Mouse (Mus musculus): ENCODE measurements around the gene Tub. TPM values are rescaled to one million over a fixed set of nuclear protein-coding genes. Genes with fewer than 3 reads are reported as not detected.
A peak's percentile ranks its signal among the peaks of the same experiment; 100 is the strongest.

Gene Tub
- total RNA-seq (2015; ENCODE audit: low replicate concordance): not detected in 2 replicates
- total RNA-seq (2017; ENCODE audit: low replicate concordance): not detected in 2 replicates

DNA sequence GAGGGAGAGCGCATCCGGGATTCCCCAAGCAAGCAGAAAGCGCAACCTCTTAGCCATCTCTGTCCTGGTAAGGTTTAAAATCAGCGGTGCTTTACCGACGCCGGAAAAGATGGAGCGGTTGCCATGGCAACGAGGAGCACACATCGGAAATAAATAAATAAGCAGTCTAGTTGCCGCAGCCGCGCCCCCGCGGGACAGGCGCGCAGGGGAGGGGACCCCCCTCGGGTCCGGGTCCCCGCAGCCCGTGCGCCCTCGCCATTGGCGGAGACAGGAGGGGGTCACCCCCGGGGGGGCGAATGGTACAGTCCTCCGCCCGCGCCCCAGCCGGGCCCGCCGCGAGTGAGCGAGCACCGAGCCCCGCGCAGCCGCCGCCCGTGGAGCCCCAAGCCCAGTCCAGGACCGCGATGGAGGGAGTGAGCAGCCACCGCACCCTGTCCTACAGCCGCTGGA is at the start of gene Tub:
Gene Tub, plus strand, starts transcription at position 27 of the 450 bp plus-strand sequence.
- ATAC-seq (replicated peaks; ENCODE audit: low FRiP score, poor library complexity, severe bottlenecking): no peak

DNA sequence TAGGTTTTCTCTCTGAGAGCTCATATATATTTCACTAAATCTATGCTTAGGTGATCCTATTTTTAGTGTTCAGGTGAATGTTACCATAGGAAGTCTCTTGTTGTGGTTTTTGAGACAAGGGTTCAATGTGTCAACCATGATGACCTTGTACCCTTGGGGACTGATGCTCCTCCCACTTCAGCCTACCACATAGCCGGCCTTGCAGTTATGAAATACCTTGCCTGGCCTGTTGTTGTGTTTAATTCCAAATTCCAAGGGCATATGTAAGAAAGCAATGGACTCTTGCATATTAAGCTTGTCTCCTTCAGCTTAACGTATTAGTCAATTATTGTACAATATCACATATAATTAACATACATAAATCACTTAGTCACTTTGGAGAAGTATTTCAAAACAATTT is 46.2 kb upstream of the Tub start:
- ATAC-seq (replicated peaks; ENCODE audit: low FRiP score, poor library complexity, severe bottlenecking): no peak

- ATAC-seq (replicated peaks; ENCODE audit: low FRiP score, poor library complexity, severe bottlenecking): no peak
Observed at GRCm38 (mm10) chr7:108927043-108927442, 23.1 kb upstream of the Tub start.

DNA sequence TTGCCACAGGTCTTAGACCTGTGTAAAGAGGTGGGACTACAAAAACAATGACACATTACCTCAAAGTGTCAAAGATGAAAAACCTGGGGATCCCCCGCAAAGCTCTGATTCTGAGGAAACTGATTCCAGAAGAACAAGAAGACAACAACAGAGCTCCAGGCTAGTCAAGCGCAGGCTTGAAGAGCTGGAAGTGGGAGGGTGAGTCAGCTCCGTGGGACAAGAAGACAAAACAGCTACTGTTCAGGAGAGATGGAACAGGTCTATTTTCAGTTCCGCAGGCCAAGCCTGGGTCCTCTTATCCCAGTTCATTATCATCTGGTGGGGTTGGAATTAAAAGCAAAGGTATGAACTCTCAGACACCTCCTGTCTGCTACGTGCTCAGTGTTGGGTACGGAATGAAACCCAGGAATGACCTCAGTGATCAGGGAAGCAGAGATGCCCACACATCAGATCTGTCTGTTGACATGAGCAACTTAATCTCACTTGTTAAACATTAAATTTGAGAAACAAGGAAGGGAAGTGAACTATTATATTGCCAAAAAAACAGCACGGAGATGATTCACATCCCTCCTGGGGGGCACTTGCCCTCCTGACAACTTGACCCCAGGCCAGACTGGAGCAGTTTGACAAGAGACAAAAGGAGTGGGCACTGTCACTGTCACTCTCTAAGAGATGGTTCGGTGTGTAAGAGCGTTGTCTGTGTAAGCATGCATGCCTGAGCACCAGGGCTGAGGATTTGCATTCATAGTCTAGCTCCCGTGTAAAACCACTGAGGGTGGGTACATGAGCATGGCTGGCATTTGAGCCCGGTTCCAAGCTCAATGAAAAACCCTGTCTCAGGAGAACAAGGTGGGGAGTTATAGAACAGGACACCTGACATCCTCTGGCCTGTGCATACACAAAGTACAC is 21.6 kb upstream of the Tub start:
- no peak for ATAC-seq (replicated peaks; ENCODE audit: low FRiP score, poor library complexity, severe bottlenecking)

DNA sequence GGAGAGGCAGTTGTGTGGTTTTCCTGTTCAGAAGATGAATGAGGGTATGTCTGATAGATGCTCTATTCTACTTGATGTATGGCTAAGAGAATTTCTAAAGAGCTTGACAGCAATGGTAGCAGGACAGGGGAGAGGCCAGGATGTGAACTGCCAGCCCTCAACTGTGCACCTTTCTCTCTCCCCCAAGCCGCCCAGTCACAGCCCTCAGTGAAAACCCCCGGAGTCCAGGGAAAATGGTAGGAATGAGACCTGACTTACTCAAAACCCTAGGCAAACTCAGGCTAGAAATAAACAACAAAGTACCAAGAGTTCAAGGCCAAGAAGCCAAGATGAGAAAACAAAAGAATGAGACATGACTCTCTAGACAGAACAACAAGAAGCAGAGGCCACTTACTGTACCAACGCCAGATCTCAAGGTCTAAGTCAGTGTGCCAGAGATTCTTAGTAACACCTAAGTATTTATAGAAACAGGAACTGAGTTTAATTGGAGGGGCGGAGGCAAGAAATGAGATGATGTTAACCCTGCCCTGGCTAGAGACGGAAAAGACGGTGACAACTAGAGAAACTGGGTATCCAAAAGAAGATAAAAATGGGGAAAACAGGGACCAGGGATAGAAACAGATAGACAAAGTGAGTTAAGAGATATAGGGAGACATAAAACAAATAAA is 20.3 kb upstream of the Tub start, which contains the start of gene Nlrp10:
Gene Nlrp10, minus strand, starts transcription at position 453 of the 668 bp plus-strand sequence.
- no peak for ATAC-seq (replicated peaks; ENCODE audit: low FRiP score, poor library complexity, severe bottlenecking)

DNA sequence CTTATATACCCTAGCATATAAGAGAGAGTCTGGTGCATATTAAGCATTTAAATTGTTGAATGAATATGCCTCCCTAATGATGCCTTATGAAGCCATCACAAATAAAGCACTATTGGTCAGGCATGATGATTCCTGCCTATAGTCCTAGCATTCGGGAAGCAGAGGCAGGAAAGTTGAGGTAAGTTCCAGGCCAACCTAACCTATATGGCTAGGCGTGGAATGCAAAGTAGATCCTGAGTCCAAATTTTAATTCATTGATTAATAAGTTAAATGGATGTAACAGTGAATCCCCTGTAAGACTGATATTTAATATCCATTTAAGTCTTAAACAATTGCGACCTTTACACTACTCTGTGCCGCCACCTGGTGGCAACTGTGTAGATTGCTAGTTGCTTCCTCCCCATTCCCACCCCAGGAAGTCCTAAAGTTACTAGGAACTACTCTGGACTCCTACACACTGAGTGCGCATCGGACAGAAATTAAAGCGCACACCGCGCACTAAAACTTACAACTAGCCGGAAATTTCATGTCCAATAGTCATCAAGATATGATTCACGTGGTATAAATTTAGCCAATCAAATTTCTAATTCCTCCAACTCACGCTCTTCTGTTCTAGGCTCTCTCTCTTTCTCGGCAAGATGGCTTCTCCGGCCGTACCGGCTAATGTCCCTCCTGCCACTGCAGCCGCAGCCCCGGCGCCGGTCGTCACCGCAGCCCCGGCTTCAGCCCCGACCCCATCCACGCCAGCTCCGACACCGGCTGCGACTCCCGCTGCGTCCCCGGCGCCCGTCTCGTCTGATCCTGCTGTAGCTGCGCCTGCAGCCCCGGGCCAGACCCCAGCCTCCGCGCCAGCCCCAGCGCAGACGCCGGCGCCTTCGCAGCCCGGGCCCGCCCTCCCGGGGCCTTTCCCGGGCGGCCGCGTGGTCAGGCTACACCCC is 16.1 kb upstream of the Tub start, which contains the start of gene Eif3f:
Gene Eif3f, plus strand, starts transcription at position 624 of the 938 bp plus-strand sequence.
- ATAC-seq (replicated peaks; ENCODE audit: low FRiP score, poor library complexity, severe bottlenecking): peak; percentile 98

GRCm38 (mm10) chr7:108934836-108935235 is 15.3 kb upstream of the Tub start:
- 0 out of 2 replicates have a peak, but pooled peaks have one; percentile 5 for ATAC-seq (replicated peaks; ENCODE audit: low FRiP score, poor library complexity, severe bottlenecking)

GRCm38 (mm10) chr7:108935411-108935810 is 14.7 kb upstream of the Tub start:
- no peak for ATAC-seq (replicated peaks; ENCODE audit: low FRiP score, poor library complexity, severe bottlenecking)

DNA sequence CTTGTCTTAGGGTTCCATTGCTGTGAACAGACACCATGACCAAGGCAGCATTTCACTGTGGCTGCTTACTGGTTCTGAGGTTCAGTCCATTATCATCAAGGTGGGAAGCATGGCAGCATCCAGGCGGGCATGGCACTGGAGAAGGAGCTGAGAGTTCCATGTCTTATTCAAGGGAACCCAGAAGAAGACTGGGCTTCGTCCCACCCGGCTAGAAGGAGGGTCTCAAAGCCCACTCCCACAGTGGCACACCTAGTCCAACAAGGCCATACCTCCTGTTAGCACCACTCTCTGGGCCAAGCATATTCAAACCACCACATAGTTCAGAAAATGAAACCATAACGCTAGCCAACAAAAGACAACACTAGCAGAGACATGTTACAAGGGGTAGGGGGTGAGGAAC is 13.5 kb upstream of the Tub start:
- no peak for ATAC-seq (replicated peaks; ENCODE audit: low FRiP score, poor library complexity, severe bottlenecking)

DNA sequence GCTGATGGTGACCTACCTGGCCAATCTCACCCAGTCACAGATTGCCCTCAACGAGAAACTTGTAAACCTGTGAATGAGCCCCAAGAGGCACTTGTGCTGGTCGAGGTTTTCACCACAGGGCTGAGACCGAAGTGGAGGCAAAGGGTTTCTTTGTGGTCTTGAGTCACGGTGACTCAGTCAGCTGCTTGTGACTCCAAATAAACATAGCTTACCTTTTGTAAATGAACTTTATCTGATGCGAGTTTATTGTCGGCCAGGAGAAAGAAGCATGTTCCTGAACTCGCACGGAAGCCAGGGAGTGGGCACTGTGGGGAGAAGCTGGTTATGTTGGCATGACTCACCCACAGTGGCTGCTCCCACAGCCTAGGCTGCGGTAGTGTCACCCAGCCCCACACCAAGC is 8.7 kb upstream of the Tub start:
- ATAC-seq (replicated peaks; ENCODE audit: low FRiP score, poor library complexity, severe bottlenecking): no peak

GRCm38 (mm10) chr7:108944002-108944401 is 6.1 kb upstream of the Tub start:
- ATAC-seq (replicated peaks; ENCODE audit: low FRiP score, poor library complexity, severe bottlenecking): peak; percentile 84

DNA sequence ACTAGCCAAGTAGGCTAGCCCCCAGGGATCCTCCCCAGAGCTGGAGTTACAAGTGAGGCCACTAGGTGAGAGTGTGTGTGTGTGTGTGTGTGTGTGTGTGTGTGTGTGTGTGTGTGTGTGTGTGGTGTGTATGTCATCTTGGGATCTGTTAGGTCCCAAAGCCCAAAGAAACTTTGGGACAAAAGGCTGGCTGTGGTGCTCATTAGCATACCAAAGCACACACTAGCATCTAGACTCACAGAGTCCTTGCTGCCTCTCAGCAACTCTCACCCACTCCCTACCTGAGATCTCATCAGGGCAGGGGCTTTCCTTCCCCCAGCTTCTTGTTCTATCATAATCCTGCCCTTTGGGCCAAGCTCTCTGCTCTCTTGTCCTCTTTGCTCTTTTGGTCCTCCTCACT is 1.5 kb upstream of the Tub start:
- ATAC-seq (replicated peaks; ENCODE audit: low FRiP score, poor library complexity, severe bottlenecking): no peak

- ATAC-seq (replicated peaks; ENCODE audit: low FRiP score, poor library complexity, severe bottlenecking): no peak
Observed at GRCm38 (mm10) chr7:108949301-108949700, 837 bp upstream of the Tub start.

- ATAC-seq (replicated peaks; ENCODE audit: low FRiP score, poor library complexity, severe bottlenecking): no peak
Observed at GRCm38 (mm10) chr7:108950762-108951331, 709 bp downstream of the Tub start.

- ATAC-seq (replicated peaks; ENCODE audit: low FRiP score, poor library complexity, severe bottlenecking): no peak
Observed at GRCm38 (mm10) chr7:108952801-108953200, 2.7 kb downstream of the Tub start.

DNA sequence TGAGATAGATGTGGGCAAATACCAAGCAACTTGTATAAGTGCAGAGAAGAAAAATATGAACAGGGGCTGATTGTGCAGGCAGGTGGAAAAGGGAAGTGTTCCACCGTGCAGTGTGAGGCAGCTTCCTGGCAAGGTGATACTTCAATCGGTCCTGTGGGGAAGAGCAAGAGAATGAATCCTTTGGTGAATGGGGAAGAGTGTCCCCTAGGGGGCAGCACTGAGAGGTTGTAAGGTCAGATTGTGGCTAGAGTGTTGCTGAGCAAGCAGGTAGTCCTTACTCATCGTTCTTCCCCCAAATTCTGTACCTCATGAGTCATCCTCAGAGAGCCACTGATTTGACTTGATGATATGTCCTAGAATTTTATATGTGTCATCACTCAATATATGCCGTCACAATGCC is 4.0 kb downstream of the Tub start:
- ATAC-seq (replicated peaks; ENCODE audit: low FRiP score, poor library complexity, severe bottlenecking): peak; percentile 69

DNA sequence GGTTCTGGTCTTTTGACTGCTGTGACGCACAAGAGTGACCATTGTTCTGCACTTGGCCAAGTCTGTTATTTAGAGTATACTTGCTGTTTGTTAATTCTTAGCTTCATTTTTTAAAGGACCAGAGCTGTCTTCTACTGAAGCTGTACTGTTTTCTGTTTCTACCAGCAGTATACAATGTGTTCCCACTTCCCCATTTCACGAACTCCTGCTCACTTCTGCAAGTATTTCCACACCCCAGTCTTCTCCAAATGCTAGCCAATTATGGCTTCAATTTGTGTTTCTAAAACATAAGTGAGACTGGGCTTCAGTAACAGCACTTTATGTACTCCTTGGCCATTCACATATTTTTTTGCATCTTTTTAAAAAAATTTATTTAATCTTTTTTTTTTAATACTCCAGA is 7.6 kb downstream of the Tub start:
- no peak for ATAC-seq (replicated peaks; ENCODE audit: low FRiP score, poor library complexity, severe bottlenecking)

DNA sequence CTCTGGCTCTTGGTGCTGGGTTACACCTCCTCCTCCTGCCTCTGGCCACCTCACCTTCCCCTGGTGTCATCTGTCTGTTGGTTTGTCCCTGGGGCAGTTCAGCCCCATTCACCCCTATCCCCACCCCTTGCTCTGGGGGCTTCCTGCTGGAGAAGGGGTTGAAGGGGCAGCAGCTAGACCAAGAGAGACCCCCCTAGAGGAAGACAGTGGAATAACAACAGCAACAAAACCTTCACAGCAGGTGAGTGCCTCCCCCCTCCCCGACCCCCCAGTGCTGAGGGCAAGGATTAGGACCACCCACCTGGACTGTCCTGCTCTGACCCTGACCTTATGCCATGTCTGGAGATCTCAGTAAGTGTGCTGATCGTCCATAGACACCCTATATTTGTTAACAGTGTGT is 15.8 kb downstream of the Tub start:
- no peak for ATAC-seq (replicated peaks; ENCODE audit: low FRiP score, poor library complexity, severe bottlenecking)

DNA sequence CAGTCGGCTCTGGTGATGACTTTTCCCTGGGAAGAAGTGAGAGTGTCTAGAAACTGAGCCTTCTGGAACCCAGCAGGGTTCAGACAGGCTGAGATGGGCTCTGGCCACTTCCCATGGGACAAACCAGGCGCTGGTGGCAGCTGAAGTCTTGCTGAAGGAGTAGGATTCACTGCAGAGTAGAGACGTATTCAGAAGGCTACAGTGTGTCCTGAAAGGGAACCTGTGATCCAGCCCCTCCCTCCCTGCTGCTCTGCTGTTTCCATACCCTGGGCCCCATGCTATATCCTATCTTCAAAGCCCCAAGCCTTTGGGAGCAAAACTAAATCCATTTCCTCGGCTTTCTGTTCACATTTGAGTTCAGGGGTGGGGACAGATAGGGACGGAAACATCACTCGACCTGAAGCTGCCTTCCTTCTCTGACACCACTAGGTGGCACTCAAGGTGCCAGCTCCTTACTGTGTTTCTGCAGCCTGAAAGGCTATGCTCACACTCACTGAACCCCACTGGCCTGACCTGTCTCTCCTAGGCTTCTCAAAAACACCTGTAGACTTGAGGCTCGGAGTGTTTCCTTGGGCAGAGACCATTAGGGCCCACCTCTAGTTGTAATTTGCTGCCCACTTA is 16.7 kb downstream of the Tub start:
- peak; percentile 66; the same call in 1 of the 2 replicates for ATAC-seq (replicated peaks; ENCODE audit: low FRiP score, poor library complexity, severe bottlenecking)

Data from erythroblast, adult 5-6 weeks (primary cell).